Mouse (Mus musculus) forebrain, embryonic 16.5 days (tissue): ENCODE results near the gene Smad6. TPM values are rescaled to one million over a fixed set of nuclear protein-coding genes. Genes with fewer than 3 reads are reported as not detected.
A peak's percentile ranks its signal among the peaks of the same experiment; 100 is the strongest.

Experiments
- ATAC-seq: fragments of 200-750 bp; cut with Nextera tagmentation; 2 replicates; pipeline ENCODE4 v1.8.0; 2017; ENCODE audit warnings: mild to moderate bottlenecking, moderate library complexity
- H3K27ac ChIP-seq: fragments of 300-500 bp; sonication (generic); 2 replicates; pipeline ENCODE4 v1.5.1; 2014; ENCODE audit warnings: low read length, control low read depth
- H3K27me3 ChIP-seq: fragments of 300-500 bp; sonication (generic); replicated peaks from 2 replicates; pipeline ENCODE4 v1.6.1; 2014; ENCODE audit warnings: low read length; ENCODE audit not compliant: control insufficient read depth, insufficient read depth
- H3K36me3 ChIP-seq: fragments of 300-500 bp; sonication (generic); 2 replicates; pipeline ENCODE4 v1.6.1; 2014; ENCODE audit not compliant: control insufficient read depth, insufficient read depth
- H3K4me1 ChIP-seq: fragments of 300-500 bp; sonication (generic); replicated peaks from 2 replicates; pipeline ENCODE4 v1.6.1; 2014; ENCODE audit warnings: low read length; ENCODE audit not compliant: control insufficient read depth, insufficient read depth
- H3K4me2 ChIP-seq: fragments of 300-500 bp; sonication (generic); 2 replicates; pipeline ENCODE4 v1.6.1; 2014; ENCODE audit warnings: mild to moderate bottlenecking, low read length, control low read depth
- H3K4me3 ChIP-seq: fragments of 300-500 bp; sonication (generic); replicated peaks from 2 replicates; pipeline ENCODE4 v1.5.1; 2014; ENCODE audit warnings: mild to moderate bottlenecking, low read length, control low read depth
- H3K9ac ChIP-seq: fragments of 300-500 bp; sonication (generic); replicated peaks from 2 replicates; pipeline ENCODE4 v1.6.1; 2014; ENCODE audit warnings: low read depth, low read length, control low read depth
- H3K9me3 ChIP-seq: fragments of 300-500 bp; sonication (generic); 2 replicates; pipeline ENCODE4 v1.6.1; 2016; ENCODE audit warnings: low read length; ENCODE audit not compliant: control insufficient read depth
- WGBS: fragments of 180-500 bp; shearing (Covaris S2); extraction: QIAGEN DNeasy Blood & Tissue Kit; methylation state at CpG from one replicate; pipeline ENCODE4 v1.1.7; 2014; 5-methylcytosine and 5-hydroxymethylcytosine counted together
- polyA plus RNA-seq: library from polyadenylated mRNA; unstranded; fragments of >200 nt; fragmentation: Nextera tagmentation; extraction: Ambion mirVana; gene quantifications from 2 replicates; pipeline ENCODE4 v1.2.1, GENCODE M21; 2015

The Smad6 gene
- polyA plus RNA-seq, 1 experiment from 2014 or later: 1.5 TPM

DNA sequence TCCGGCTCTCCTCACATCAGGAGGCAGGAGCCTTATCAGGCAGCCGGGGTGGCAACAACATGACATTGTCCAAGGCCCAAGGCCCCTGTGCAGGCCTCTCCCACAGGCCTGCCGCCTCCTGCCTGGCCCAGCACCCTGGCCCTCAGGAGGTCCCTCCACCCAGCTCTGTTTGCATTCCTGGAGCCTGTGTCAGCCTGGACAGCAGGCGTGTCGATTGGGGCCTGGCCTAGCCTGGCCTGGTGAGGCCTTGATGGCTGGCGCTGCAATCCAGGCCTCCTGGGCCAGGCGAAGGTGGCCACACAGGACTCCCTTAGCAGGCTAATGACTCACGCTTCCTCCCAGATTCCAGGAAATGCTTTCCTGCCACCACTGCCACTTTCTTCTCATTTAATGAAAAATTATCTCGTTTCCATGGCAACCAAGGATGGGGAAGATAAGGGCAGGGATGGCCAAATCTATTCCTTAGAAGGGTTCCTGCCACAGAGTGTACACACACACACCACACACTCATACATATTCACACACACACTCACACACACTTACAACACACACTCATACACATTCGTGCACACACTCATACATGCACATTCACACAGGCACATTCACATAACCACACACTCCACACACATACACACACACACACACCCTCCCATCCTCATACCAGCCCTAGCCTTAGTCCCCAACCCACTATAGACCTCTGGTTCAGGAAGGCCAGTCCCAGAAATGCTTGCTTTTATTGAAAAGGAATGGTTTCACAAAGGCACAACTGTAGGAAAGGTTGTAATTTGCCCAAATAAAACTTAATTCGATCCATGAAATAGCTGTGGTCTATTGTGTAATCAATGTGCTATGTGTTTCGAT lies 79.9 kb downstream of the Smad6 start:
- 74% methylated on average over 12 of the region's 12 CpGs for WGBS

DNA sequence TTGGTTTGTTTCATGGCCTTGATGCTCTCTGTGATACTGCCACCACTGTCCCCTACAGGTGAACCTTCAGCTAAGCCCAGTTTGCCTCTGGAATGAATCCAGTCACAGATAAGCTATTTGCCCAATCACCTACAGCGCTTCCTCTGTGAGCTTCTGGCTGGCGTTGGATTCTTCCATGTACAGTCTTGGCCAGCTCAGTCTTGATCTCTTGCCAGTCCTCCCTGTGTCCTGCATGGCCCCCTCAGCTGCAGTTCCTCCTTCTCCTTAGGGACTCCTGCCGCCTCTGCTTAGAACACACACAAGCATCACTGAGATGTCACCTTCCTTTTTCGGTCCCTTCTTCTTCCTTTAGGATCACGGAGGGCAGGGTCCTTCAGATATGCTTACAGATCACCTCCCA lies 85.6 kb downstream of the Smad6 start:
- no peak overlapping the region for H3K4me2 ChIP-seq
- no peak overlapping the region for H3K9ac ChIP-seq
- H3K27ac ChIP-seq: no peak overlapping the region
- no peaks in the 10 kb centered on the region for H3K27me3 ChIP-seq
- H3K4me1 ChIP-seq: no peaks in the 10 kb centered on the region
- no peak overlapping the region for H3K4me3 ChIP-seq
- no peaks in the 10 kb centered on the region for H3K9me3 ChIP-seq
- 79% methylated on average over 5 of the region's 5 CpGs for WGBS
- H3K36me3 ChIP-seq: no peaks in the 10 kb centered on the region
- no peak for ATAC-seq

More for the DNA sequence above, 79.9 kb downstream of the Smad6 start:
- H3K4me2 ChIP-seq: no peak overlapping the region
- no peak overlapping the region for H3K4me3 ChIP-seq
- no peak overlapping the region for H3K9ac ChIP-seq
- H3K9me3 ChIP-seq: no peaks in the 10 kb centered on the region
- H3K36me3 ChIP-seq: no peaks in the 10 kb centered on the region
- no peak overlapping the region for H3K27ac ChIP-seq
- H3K4me1 ChIP-seq: peaks cover 5% of the 10 kb centered on the region
- peak; percentile 45 for ATAC-seq
- H3K27me3 ChIP-seq: no peaks in the 10 kb centered on the region

- Histone ChIP-seq H3K9me3 (no peaks in the 10 kb centered on the region), H3K27me3 (peaks cover 3% of the 10 kb centered on the region; the same call in 1 of the 2 replicates), H3K27ac (no peak overlapping the region), H3K4me3 (no peak overlapping the region), H3K9ac (no peak overlapping the region), H3K36me3 (no peaks in the 10 kb centered on the region), H3K4me1 (no peaks in the 10 kb centered on the region; the same call in 1 of the 2 replicates), H3K4me2 (no peak overlapping the region)
- 71% methylated on average over 5 of the region's 5 CpGs for WGBS
- ATAC-seq: no peak
Measured at GRCm38 (mm10) chr9:63933068-63933467, 88.8 kb downstream of the Smad6 start.

GRCm38 (mm10) chr9:63927340-63928049 lies 94.4 kb downstream of the Smad6 start:
- no peak for ATAC-seq
- H3K4me1 ChIP-seq: peaks cover 14% of the 10 kb centered on the region

GRCm38 (mm10) chr9:63926377-63926776 lies 95.5 kb downstream of the Smad6 start:
- no peak overlapping the region for H3K27ac ChIP-seq
- no peak overlapping the region for H3K9ac ChIP-seq
- no peak for ATAC-seq
- no peaks in the 10 kb centered on the region for H3K36me3 ChIP-seq
- H3K4me2 ChIP-seq: no peak overlapping the region
- peaks cover 7% of the 10 kb centered on the region for H3K27me3 ChIP-seq
- WGBS: 85% methylated on average over 7 of the region's 7 CpGs
- H3K4me1 ChIP-seq: peaks cover 14% of the 10 kb centered on the region
- H3K9me3 ChIP-seq: no peaks in the 10 kb centered on the region
- no peak overlapping the region for H3K4me3 ChIP-seq

More at GRCm38 (mm10) chr9:63927340-63928049, 94.4 kb downstream of the Smad6 start:
- Histone ChIP-seq H3K9me3 (no peaks in the 10 kb centered on the region), H3K9ac (peak overlapping the region; percentile 52), H3K4me2 (peak overlapping the region; percentile 50), H3K4me3 (no peak overlapping the region; the same call in 1 of the 2 replicates), H3K27ac (no peak overlapping the region), H3K36me3 (no peaks in the 10 kb centered on the region), H3K27me3 (peaks cover 7% of the 10 kb centered on the region)
- WGBS: 4% methylated on average over 34 of the region's 34 CpGs

DNA sequence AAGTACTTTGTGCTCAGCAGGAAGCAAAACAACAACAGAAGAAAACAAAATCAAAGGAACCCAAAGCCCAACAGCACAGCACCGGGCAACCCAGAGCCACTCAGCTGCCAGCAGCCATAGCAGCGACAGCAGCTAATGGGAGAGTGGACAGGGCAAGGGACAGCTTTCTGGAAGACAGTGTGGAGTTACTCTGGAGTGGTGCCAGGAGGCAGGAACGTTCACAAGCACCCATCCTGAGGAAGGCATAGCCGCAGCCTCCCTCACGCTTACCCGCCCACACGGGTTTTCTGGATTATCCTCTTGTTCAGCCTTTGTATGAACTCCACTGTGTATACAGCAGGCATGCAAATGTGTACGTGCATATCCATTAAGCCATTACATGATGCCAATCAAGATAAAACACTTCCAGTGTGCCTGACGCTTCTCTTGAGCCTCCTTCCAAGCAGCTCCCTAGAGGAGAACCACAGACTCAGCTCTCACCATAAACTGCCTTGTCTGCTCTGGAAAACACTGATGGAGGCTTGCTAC lies 98.6 kb downstream of the Smad6 start:
- Histone ChIP-seq H3K9ac (no peak overlapping the region), H3K4me2 (no peak overlapping the region), H3K27me3 (peaks cover 6% of the 10 kb centered on the region), H3K4me3 (no peak overlapping the region), H3K4me1 (peaks cover 14% of the 10 kb centered on the region), H3K36me3 (no peaks in the 10 kb centered on the region), H3K27ac (no peak overlapping the region), H3K9me3 (no peaks in the 10 kb centered on the region)
- 26% methylated on average over 9 of the region's 9 CpGs for WGBS
- ATAC-seq: peak; percentile 78

- no peaks in the 10 kb centered on the region for H3K36me3 ChIP-seq
- H3K27me3 ChIP-seq: 0 out of 2 replicates have a peak, but pooled peaks cover 2% of the 10 kb centered on the region
- H3K9ac ChIP-seq: no peak overlapping the region
- H3K9me3 ChIP-seq: no peaks in the 10 kb centered on the region
- H3K4me3 ChIP-seq: no peak overlapping the region
- 87% methylated on average over 3 of the region's 3 CpGs for WGBS
- peaks cover 5% of the 10 kb centered on the region for H3K4me1 ChIP-seq
- H3K27ac ChIP-seq: no peak overlapping the region
- no peak for ATAC-seq
- no peak overlapping the region for H3K4me2 ChIP-seq
Measured at GRCm38 (mm10) chr9:63919708-63920107, 102.2 kb downstream of the Smad6 start.

DNA sequence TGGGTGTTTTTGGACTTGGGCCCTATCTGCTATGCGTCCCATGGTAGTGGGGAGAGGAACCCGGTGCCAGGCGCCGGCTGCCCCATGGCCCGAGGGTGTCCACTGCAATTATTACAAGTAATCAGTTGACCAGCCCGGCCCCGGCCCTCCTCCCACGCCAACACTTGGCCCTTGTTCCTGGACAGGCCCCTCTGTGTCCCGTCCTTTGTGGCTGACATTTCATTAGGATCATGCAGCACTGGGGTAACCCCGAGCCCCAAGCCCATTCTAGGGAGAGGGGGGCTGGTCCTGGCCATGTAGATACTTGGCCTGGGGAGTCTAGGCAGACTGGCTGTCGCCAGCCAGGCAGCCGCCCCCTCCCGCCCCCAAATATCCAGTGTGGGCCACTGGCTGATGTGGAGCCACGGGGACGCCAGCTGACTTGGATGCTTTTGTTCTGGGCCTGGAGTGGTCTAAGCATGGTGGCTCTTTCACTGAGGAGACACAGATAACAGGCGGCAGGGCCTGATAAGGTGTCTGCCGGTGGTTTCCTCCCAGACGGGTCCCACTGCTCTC lies 102.8 kb downstream of the Smad6 start:
- no peak for ATAC-seq
- peaks cover 5% of the 10 kb centered on the region for H3K4me1 ChIP-seq
- H3K36me3 ChIP-seq: no peaks in the 10 kb centered on the region
- no peaks in the 10 kb centered on the region for H3K9me3 ChIP-seq
- no peak overlapping the region for H3K27ac ChIP-seq
- 0 out of 2 replicates have a peak, but pooled peaks cover 3% of the 10 kb centered on the region for H3K27me3 ChIP-seq
- H3K4me2 ChIP-seq: no peak overlapping the region
- no peak overlapping the region for H3K4me3 ChIP-seq
- WGBS: 81% methylated on average over 18 of the region's 18 CpGs
- H3K9ac ChIP-seq: no peak overlapping the region

- no peaks in the 10 kb centered on the region for H3K36me3 ChIP-seq
- no peak; the same call in 1 of the 2 replicates for ATAC-seq
- no peak overlapping the region for H3K27ac ChIP-seq
- H3K9ac ChIP-seq: no peak overlapping the region
- 0 out of 2 replicates have a peak, but pooled peaks cover 3% of the 10 kb centered on the region for H3K27me3 ChIP-seq
- no peaks in the 10 kb centered on the region for H3K9me3 ChIP-seq
- no peak overlapping the region for H3K4me2 ChIP-seq
- no peak overlapping the region for H3K4me3 ChIP-seq
- WGBS: 69% methylated on average over 4 of the region's 4 CpGs
- H3K4me1 ChIP-seq: peaks cover 4% of the 10 kb centered on the region
Measured at GRCm38 (mm10) chr9:63918245-63918644, 103.6 kb downstream of the Smad6 start.
